Mouse (Mus musculus) brain, embryonic 14.5 days (tissue): ENCODE measurements around the gene Dscaml1. TPM values are rescaled to one million over a fixed set of nuclear protein-coding genes. Genes with fewer than 3 reads are reported as not detected.
A peak's percentile ranks its signal among the peaks of the same experiment; 100 is the strongest.

Experiments used
- DNase-seq: peaks from one replicate; pipeline ENCODE4 v3.0.0-alpha.2; 2011; ENCODE audit warnings: low read depth
- CTCF ChIP-seq: fragments of 200-500 bp; IDR thresholded peaks from 2 replicates; pipeline ENCODE4 v1.5.1; 2012; ENCODE audit warnings: inconsistent platforms, mild to moderate bottlenecking, moderate library complexity, borderline replicate concordance; ENCODE audit not compliant: insufficient read depth, insufficient read length; ENCODE audit errors: extremely low read depth
- POLR2A ChIP-seq: fragments of 200-500 bp; IDR thresholded peaks from 2 replicates; pipeline ENCODE4 v1.6.1; 2012; ENCODE audit warnings: mild to moderate bottlenecking, inconsistent platforms, borderline replicate concordance; ENCODE audit not compliant: poor library complexity, insufficient read depth, insufficient read length, severe bottlenecking; ENCODE audit errors: extremely low read depth
- polyA plus RNA-seq: library from polyadenylated mRNA; depleted of rRNA; stranded (reverse); fragments of >200 nt; gene quantifications from 2 replicates; pipeline ENCODE4 v1.2.3, GENCODE M21; 2012

Dscaml1 gene
- polyA plus RNA-seq, 1 experiment, result 36.8 TPM

DNA sequence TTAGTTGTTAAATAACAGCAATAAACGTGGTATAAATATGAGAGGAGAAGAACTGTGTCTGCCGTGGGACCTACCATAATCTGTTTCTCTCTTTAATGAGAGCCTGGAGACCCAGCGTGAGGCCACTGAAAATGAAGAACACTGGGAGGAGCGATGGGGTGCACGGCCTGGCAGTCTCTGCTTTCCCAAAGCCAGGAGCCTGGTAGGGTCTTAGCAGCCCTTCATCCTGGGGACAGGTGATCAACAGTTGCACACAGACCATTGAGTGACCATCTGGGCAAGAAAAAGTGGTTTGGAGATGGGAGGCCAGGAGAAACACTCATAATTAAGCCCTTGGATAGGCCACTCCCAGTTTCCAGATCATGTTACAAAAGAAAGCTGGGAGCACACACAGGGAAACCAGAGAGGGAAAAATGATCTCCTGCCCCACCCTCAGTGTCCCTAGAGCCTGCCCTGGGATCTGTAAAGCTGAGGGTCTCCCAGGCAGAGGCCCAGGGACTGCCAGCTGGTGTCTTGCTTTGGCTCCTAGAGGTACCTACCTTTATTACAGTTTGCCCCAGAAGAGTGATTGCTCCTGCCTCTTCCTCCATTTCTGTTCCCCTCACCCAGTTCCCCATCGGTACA lies 39.1 kb downstream of the Dscaml1 start:
- DNase-seq, result no peak
- no peak for TF ChIP-seq POLR2A
- TF ChIP-seq CTCF, result no peak

DNA sequence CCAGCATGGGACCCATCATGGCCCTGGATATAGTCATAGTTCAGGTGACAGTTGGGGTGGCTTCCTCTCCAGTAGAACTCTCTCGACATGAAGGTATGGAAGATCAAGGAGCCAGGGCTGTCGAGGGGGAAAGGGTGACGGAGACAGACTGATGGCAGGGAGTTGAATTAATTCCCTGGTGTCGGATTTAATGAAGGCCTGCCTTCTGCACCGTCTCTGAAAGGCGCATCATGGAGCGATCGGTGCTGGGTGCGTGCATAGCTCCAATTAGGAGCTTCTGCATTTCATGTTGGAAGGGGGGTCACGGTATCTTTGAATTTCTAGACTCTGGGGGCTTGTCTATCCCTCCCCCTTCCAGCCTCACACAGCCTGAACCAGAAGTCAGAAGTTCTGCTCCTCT lies 41.8 kb downstream of the Dscaml1 start:
- TF ChIP-seq POLR2A (no peak), CTCF (no peak)
- DNase-seq, result peak; percentile 57

DNA sequence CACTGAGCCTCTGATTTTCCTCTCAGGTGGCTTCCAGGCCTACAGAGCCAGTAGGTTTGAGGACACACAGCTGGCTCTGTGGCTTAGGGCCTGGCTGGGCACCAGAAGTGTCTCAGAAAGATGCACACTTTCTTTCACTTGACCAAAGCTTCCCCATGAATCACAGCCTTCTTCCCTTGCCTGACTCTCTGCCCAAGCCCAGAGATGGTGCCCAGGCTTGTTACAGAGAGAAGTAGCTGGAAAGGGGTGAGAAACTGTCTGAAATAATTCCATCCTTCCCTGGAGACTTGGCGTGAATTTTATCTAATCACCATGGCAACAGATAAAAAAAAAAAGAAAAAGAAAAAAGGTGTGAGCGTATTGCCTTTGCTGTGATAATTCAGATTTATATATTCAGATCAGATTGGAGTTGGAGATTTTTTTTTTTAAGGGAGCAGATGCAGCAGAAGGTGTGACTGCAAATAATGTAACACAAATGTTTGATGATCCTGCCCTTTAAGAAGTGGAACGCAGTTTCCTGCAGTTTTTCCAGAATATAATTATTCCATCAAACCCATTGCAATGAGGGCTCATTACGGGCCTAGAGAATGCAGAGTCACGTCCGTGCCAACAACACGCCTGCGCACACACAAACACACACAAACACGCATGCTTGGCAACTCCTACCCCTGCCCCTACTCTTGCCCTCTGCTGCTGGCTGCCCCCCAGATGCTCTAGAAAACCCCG lies 44.5 kb downstream of the Dscaml1 start:
- TF ChIP-seq POLR2A (no peak), CTCF (no peak)
- DNase-seq, result peak; percentile 87

DNA sequence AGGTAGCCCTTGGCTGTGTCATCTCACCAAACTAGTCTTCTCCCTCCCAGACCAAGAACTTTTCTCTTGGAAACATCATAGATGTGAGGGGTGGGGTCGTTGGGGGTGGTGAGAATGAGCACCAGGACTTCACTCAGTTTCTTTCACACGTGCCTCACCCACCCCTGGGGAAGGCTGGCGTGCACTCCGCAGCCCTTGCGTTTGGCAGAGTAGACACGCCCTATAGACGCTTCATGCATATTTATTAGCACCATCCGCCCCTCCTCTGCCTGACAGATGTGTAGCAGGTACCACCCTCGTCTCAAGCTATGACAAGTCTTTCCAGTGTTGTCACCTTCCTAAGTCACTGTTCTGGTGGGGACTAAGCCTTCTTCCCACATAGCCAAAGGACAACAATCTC lies 45.3 kb downstream of the Dscaml1 start:
- no peak for TF ChIP-seq POLR2A
- TF ChIP-seq CTCF, result no peak
- DNase-seq, result peak; percentile 64

DNA sequence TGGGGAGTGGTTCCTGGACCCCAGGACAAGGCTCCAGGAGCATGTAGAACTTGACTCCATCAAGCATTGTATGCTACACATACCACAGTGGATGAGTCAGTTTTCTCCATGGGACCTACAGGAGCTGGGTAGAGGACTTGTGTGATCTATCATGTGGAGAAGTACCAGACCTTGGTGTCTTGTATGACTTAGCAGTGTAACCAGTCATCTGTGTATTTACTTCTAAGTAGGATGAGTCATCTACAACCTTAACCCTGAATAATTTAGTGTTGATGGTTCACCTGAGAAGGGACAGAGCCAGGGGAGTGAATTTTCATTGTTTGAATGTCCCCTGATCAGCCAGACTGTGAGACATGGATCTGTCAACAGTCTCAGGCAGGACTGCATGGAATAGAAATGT lies 48.4 kb downstream of the Dscaml1 start:
- DNase-seq, result no peak
- TF ChIP-seq POLR2A (no peak), CTCF (no peak)

DNA sequence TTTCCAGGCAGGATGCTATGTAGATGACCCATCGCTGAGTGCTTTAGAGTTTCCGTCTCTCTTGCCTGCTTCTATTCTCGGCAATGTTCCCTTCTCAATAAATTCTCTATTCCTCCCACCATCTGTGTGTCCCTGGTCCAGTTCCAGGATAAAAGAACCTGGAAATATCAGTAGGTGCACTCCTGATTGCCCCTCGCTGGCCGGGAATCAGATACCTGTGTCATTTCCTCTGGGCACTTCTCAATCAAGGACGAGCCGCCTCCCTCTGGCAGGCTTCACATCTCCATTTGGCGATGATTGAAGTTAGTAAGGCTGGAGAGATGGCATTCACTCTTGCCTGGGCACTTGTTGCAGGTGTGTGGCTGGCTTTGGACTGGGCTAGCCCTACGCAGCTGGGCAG lies 54.5 kb downstream of the Dscaml1 start:
- no peak for TF ChIP-seq POLR2A
- TF ChIP-seq CTCF, result no peak
- DNase-seq, result no peak

DNA sequence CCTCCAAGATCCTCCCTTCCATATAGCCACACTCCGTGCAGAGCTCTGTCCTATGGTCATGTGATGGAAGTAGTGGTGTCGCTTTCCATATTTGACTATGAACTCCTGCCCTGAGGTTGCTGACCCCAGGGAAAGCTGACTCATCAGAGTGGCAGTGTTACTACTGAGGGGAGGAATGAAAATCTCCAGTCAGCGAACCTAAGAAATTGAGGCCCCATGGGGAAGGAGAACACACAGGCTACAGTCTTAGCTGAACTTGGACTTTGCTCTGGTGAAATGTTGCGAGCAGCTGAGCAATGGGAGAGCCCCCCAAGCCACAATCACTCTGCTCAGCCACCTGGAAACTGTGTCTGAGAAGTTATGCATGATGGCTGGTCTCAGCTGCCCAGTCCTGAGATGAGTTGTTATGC lies 60.2 kb downstream of the Dscaml1 start:
- no peak for TF ChIP-seq POLR2A
- no peak for DNase-seq

DNA sequence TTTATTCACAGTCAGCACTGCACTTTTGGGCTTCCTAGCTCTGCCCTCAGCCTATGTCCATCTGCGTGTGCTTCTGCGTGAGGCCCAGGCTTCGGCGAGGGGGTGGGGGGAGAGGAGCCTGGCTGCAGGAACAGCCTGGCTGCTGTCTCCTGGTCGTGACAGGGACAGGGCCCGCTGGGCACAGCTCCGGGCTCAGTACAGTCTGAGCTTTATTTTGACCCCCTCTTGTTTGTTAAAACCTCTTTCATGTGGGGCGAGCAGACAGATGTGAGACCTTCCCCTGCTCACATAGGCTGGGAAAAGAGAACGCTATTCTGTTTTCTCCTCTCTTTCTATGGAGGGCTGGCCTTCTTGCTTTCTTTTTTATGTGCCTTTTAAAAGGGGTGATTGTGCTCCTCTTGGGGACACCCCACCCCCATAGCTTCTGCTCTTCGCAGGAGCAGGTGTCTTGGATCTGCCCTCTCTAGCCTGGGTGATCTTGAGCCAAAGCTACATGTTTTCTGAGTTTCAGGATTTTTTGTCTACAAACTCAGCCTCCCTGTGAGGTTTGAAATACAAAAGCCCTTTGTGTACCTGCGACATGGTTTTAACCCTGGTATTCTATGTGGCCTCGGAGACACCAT lies 60.9 kb downstream of the Dscaml1 start:
- TF ChIP-seq CTCF, result no peak
- no peak for TF ChIP-seq POLR2A
- no peak for DNase-seq

DNA sequence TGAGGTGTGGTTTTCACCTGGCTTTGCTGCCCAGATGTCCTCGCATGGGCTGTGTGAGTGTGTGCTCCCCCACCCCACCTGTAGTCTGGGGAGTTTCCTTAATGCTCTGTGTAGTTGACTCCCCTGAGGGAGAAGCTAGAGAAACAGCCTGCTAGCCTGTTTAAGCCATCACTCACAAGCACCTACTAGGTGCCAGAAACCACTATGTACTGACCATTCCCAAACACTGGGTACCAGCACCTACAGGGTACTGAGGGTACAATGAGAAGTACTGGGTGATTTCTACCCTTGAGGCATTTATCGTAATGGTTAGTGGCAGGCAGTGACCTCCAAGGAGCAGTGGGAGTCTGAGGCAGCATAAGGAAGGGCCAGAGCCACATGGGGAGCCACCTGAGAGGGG lies 64.5 kb downstream of the Dscaml1 start:
- TF ChIP-seq POLR2A (no peak), CTCF (no peak)
- DNase-seq, result no peak

DNA sequence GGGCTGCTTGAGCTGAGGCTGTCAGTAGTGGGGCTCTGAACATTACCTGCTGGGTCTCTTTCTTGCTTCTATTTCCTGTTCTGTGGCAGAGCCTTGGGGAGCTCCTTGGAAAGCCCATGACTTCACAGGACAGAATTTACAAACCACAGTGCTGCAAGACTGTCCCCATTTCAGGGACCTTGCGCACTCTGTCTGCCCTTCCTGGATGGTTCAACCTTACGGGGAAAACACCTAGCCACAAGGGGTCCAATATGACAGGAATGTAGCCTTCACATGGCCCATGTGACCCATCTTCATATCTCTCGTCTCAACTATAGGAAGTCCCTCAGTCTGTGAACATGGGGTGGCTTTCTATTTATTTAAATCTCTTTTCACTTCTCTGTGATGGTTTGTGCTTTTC lies 68.5 kb downstream of the Dscaml1 start:
- TF ChIP-seq POLR2A (no peak), CTCF (no peak)

DNA sequence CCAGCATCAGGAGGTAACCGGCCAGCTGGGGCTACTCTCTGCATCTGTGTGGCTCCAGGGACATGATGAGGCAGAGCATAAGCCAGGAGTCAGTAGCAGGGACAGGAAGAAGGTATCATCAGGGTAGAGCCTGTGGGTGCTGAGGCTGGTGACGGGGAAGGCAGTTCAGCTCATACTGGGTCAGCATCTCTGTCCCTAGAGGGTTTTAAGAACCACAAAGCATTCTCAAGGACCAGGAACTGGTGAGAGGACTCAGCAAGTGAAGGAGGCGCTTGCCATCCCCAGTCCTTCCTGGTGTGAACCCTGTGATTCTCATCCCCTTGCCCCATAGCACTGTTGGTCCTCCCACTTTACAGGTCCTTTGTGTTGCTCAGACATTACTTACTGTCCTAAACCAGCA lies 69.9 kb downstream of the Dscaml1 start:
- DNase-seq, result no peak
- no peak for TF ChIP-seq CTCF
- no peak for TF ChIP-seq POLR2A

More for the DNA sequence above, 68.5 kb downstream of the Dscaml1 start:
- no peak for DNase-seq

DNA sequence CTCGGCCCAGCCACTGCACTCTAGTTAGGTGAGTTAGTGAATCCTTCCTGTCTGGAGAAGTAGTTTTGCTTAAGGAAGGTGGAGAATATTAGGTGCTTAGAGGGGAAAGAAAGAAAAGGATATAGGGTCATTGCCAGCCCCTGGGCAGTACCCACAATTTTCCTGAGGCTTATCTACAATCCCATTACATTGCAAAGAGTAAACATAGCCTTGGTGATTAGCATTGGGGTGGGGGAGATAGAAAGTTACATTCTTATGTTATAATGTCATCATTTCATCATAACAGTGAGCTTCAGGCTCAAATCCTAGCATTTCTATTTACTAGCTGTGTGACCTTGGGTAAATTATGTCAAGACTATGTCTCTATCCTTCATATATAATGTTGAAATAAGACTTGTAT lies 70.5 kb downstream of the Dscaml1 start:
- TF ChIP-seq POLR2A, result no peak
- no peak for TF ChIP-seq CTCF
- no peak for DNase-seq

DNA sequence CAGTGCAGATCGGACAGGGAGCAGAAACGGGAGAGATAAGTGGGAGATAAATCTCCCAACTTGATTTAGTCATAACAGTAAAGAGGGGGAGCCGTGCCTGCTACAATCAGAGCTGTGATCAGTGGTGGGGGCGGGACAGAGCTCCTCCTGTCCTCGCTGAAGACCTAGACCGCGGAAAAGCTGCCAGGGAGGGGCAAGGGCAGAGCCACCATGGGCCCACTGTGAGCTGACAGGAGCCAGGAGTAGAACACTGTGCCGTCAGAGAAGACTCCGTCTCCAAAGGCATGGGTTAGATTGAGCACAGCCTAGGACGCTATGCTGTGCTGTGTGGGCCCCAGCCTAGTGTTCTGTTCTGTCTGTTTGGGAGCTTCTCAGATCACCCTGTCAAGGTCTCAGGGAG lies 72.8 kb downstream of the Dscaml1 start:
- TF ChIP-seq POLR2A (no peak), CTCF (no peak)
- DNase-seq, result no peak
